Mouse (Mus musculus) embryonic fibroblast, embryonic 13.5 days (primary cell): Measurements from ENCODE around the gene Rpl31. TPM values are rescaled to one million over a fixed set of nuclear protein-coding genes. Genes with fewer than 3 reads are reported as not detected.

ENCODE experiments used
- H3K27ac ChIP-seq: 2 replicates; pipeline ENCODE4 v1.5.1; 2012; ENCODE audit warnings: low read length, control low read depth, inconsistent platforms; ENCODE audit not compliant: insufficient read depth
- H3K4me1 ChIP-seq: 2 replicates; pipeline ENCODE4 v1.6.1; 2011; ENCODE audit warnings: low read length; ENCODE audit not compliant: control insufficient read depth, insufficient read depth
- H3K4me3 ChIP-seq: 2 replicates; pipeline ENCODE4 v1.5.1; 2011; ENCODE audit warnings: mild to moderate bottlenecking, control low read depth, low read length; ENCODE audit not compliant: insufficient read depth
- CTCF ChIP-seq: IDR thresholded peaks from 2 replicates; pipeline ENCODE4 v1.5.1; 2011; ENCODE audit warnings: mild to moderate bottlenecking, control low read depth, low read length, moderate library complexity, borderline replicate concordance; ENCODE audit not compliant: insufficient read depth
- POLR2A ChIP-seq: IDR thresholded peaks from 2 replicates; pipeline ENCODE4 v1.6.1; 2011; ENCODE audit warnings: low read depth, mild to moderate bottlenecking, control low read depth, low read length, moderate library complexity
- polyA plus RNA-seq: library from polyadenylated mRNA; stranded (reverse); fragments of >200 nt; gene quantifications from 2 replicates; pipeline ENCODE4 v1.2.4, GENCODE M21; 2011; ENCODE audit warnings: low read depth; ENCODE audit not compliant: missing spikeins, insufficient read length

Gene Rpl31
- polyA plus RNA-seq, 1 experiment, result 1,489 TPM

GRCm38 (mm10) chr1:39365562-39365961 lies 2.1 kb upstream of the Rpl31 start:
- 0 out of 2 replicates have a peak, but pooled peaks cover 2% of the 10 kb centered on the region for H3K4me1 ChIP-seq
- no peak overlapping the region for H3K4me3 ChIP-seq
- no peak for TF ChIP-seq CTCF
- TF ChIP-seq POLR2A, result no peak
- no peak overlapping the region for H3K27ac ChIP-seq

GRCm38 (mm10) chr1:39367045-39367444 lies 597 bp upstream of the Rpl31 start:
- Histone ChIP-seq H3K27ac (no peak overlapping the region), H3K4me3 (peak overlapping the region; percentile 48), H3K4me1 (0 out of 2 replicates have a peak, but pooled peaks cover 2% of the 10 kb centered on the region)
- TF ChIP-seq POLR2A, result no peak
- no peak for TF ChIP-seq CTCF

GRCm38 (mm10) chr1:39368267-39368841 lies 712 bp downstream of the Rpl31 start:
- Histone ChIP-seq H3K27ac (peak overlapping the region; percentile 34; the same call in 1 of the 2 replicates), H3K4me3 (peak overlapping the region; percentile 96), H3K4me1 (0 out of 2 replicates have a peak, but pooled peaks cover 2% of the 10 kb centered on the region)
- TF ChIP-seq CTCF (no peak), POLR2A (no peak)

GRCm38 (mm10) chr1:39370431-39370830 lies 2.8 kb downstream of the Rpl31 start:
- H3K4me3 ChIP-seq, result no peak overlapping the region; the same call in 1 of the 2 replicates

GRCm38 (mm10) chr1:39372220-39372843 lies 4.7 kb downstream of the Rpl31 start:
- TF ChIP-seq CTCF (no peak), POLR2A (no peak)
- Histone ChIP-seq H3K27ac (no peak overlapping the region), H3K4me1 (peaks cover 2% of the 10 kb centered on the region; the same call in 1 of the 2 replicates)

More at GRCm38 (mm10) chr1:39370431-39370830, 2.8 kb downstream of the Rpl31 start:
- no peak overlapping the region for H3K27ac ChIP-seq
- H3K4me1 ChIP-seq, result 0 out of 2 replicates have a peak, but pooled peaks cover 2% of the 10 kb centered on the region
- TF ChIP-seq CTCF (no peak), POLR2A (no peak)

GRCm38 (mm10) chr1:39373378-39373777 lies 5.7 kb downstream of the Rpl31 start:
- Histone ChIP-seq H3K4me3 (no peak overlapping the region), H3K4me1 (peaks cover 2% of the 10 kb centered on the region; the same call in 1 of the 2 replicates), H3K27ac (no peak overlapping the region)
- TF ChIP-seq POLR2A, result 0 out of 2 replicates have a peak, but pooled peaks have one; percentile 10
- no peak for TF ChIP-seq CTCF

More at GRCm38 (mm10) chr1:39372220-39372843, 4.7 kb downstream of the Rpl31 start:
- H3K4me3 ChIP-seq, result no peak overlapping the region

- TF ChIP-seq CTCF, result no peak
- TF ChIP-seq POLR2A, result no peak
- Histone ChIP-seq H3K4me1 (peaks cover 2% of the 10 kb centered on the region; the same call in 1 of the 2 replicates), H3K27ac (no peak overlapping the region), H3K4me3 (no peak overlapping the region)
Observed at GRCm38 (mm10) chr1:39374231-39374809, 6.7 kb downstream of the Rpl31 start.

GRCm38 (mm10) chr1:39376121-39376520 lies 8.5 kb downstream of the Rpl31 start:
- Histone ChIP-seq H3K4me1 (no peaks in the 10 kb centered on the region; the same call in 1 of the 2 replicates), H3K4me3 (no peak overlapping the region), H3K27ac (no peak overlapping the region)
- TF ChIP-seq POLR2A, result no peak
- no peak for TF ChIP-seq CTCF

GRCm38 (mm10) chr1:39376726-39377240 lies 9.1 kb downstream of the Rpl31 start:
- Histone ChIP-seq H3K4me1 (no peaks in the 10 kb centered on the region; the same call in 1 of the 2 replicates), H3K27ac (no peak overlapping the region)
- TF ChIP-seq POLR2A, result no peak
- no peak for TF ChIP-seq CTCF

More at GRCm38 (mm10) chr1:39376726-39377240, 9.1 kb downstream of the Rpl31 start:
- H3K4me3 ChIP-seq, result no peak overlapping the region
